Mouse (Mus musculus): ENCODE measurements at regions not wholly inside any gene's neighbourhood (a gene's known extent, or its start where the extent isn't known, plus 50 kb on each side); places are given as distances from the start of the nearest gene placed in this dataset.

- Histone ChIP-seq H3K9me3 (ENCODE audit: control insufficient read depth, low read length) (no peaks in the 10 kb centered on the region), H3K4me3 (ENCODE audit: low read length) (no peak overlapping the region), H3K4me2 (ENCODE audit: low read depth, low read length) (no peak overlapping the region), H3K4me1 (ENCODE audit: control insufficient read depth, insufficient read depth, low read length) (no peaks in the 10 kb centered on the region), H3K27ac (ENCODE audit: low read length) (no peak overlapping the region), H3K36me3 (ENCODE audit: control insufficient read depth, insufficient read depth, low read length) (no peaks in the 10 kb centered on the region), H3K27me3 (replicated peaks; ENCODE audit: control insufficient read depth, insufficient read depth, low read length) (no peaks in the 10 kb centered on the region), H3K9ac (ENCODE audit: low read depth, low read length) (no peak overlapping the region)
- ATAC-seq, result no peak
- 77% methylated on average over 7 of the region's 7 CpGs for WGBS
Measured at GRCm38 (mm10) chr8:112156656-112157055, 141.8 kb upstream of the Gm6793 start.

GRCm38 (mm10) chr8:112138924-112139323 is 124.1 kb upstream of the Gm6793 start:
- no peak overlapping the region for H3K9ac ChIP-seq (ENCODE audit: low read depth, low read length)
- H3K4me2 ChIP-seq (ENCODE audit: low read depth, low read length), result no peak overlapping the region
- H3K4me1 ChIP-seq (ENCODE audit: control insufficient read depth, insufficient read depth, low read length), result no peaks in the 10 kb centered on the region
- no peaks in the 10 kb centered on the region for H3K9me3 ChIP-seq (ENCODE audit: control insufficient read depth, low read length)
- no peak for ATAC-seq
- H3K27ac ChIP-seq (ENCODE audit: low read length), result no peak overlapping the region
- no peaks in the 10 kb centered on the region for H3K36me3 ChIP-seq (ENCODE audit: control insufficient read depth, insufficient read depth, low read length)
- no peak overlapping the region for H3K4me3 ChIP-seq (ENCODE audit: low read length)
- H3K27me3 ChIP-seq (replicated peaks; ENCODE audit: control insufficient read depth, insufficient read depth, low read length), result no peaks in the 10 kb centered on the region
- 72% methylated on average over 5 of the region's 5 CpGs for WGBS

GRCm38 (mm10) chr8:112130196-112130595 is 115.4 kb upstream of the Gm6793 start:
- 76% methylated on average over 2 of the region's 2 CpGs for WGBS
- no peak overlapping the region for H3K27ac ChIP-seq (ENCODE audit: low read length)
- no peak overlapping the region for H3K4me2 ChIP-seq (ENCODE audit: low read depth, low read length)
- H3K27me3 ChIP-seq (replicated peaks; ENCODE audit: control insufficient read depth, insufficient read depth, low read length), result no peaks in the 10 kb centered on the region
- H3K9me3 ChIP-seq (ENCODE audit: control insufficient read depth, low read length), result no peaks in the 10 kb centered on the region
- H3K36me3 ChIP-seq (ENCODE audit: control insufficient read depth, insufficient read depth, low read length), result no peaks in the 10 kb centered on the region
- H3K4me1 ChIP-seq (ENCODE audit: control insufficient read depth, insufficient read depth, low read length), result no peaks in the 10 kb centered on the region
- ATAC-seq, result no peak
- H3K4me3 ChIP-seq (ENCODE audit: low read length), result no peak overlapping the region
- H3K9ac ChIP-seq (ENCODE audit: low read depth, low read length), result no peak overlapping the region

GRCm38 (mm10) chr8:112128833-112129518 is 114.1 kb upstream of the Gm6793 start:
- Histone ChIP-seq H3K27me3 (replicated peaks; ENCODE audit: control insufficient read depth, insufficient read depth, low read length) (no peaks in the 10 kb centered on the region), H3K4me2 (ENCODE audit: low read depth, low read length) (no peak overlapping the region), H3K36me3 (ENCODE audit: control insufficient read depth, insufficient read depth, low read length) (no peaks in the 10 kb centered on the region), H3K27ac (ENCODE audit: low read length) (no peak overlapping the region), H3K9me3 (ENCODE audit: control insufficient read depth, low read length) (no peaks in the 10 kb centered on the region), H3K4me1 (ENCODE audit: control insufficient read depth, insufficient read depth, low read length) (no peaks in the 10 kb centered on the region), H3K9ac (ENCODE audit: low read depth, low read length) (no peak overlapping the region), H3K4me3 (ENCODE audit: low read length) (no peak overlapping the region)
- WGBS, result 50% methylated on average over 14 of the region's 14 CpGs
- peak; percentile 80 for ATAC-seq

GRCm38 (mm10) chr8:112111950-112112349 is 97.1 kb upstream of the Gm6793 start:
- no peak overlapping the region for H3K4me3 ChIP-seq (ENCODE audit: low read length)
- no peak for ATAC-seq
- H3K27ac ChIP-seq (ENCODE audit: low read length), result no peak overlapping the region
- no peaks in the 10 kb centered on the region for H3K36me3 ChIP-seq (ENCODE audit: control insufficient read depth, insufficient read depth, low read length)
- no peaks in the 10 kb centered on the region for H3K27me3 ChIP-seq (replicated peaks; ENCODE audit: control insufficient read depth, insufficient read depth, low read length)
- WGBS, result 63% methylated on average over 2 of the region's 2 CpGs
- no peaks in the 10 kb centered on the region for H3K4me1 ChIP-seq (ENCODE audit: control insufficient read depth, insufficient read depth, low read length)
- H3K9me3 ChIP-seq (ENCODE audit: control insufficient read depth, low read length), result no peaks in the 10 kb centered on the region
- no peak overlapping the region for H3K9ac ChIP-seq (ENCODE audit: low read depth, low read length)
- no peak overlapping the region for H3K4me2 ChIP-seq (ENCODE audit: low read depth, low read length)

GRCm38 (mm10) chr8:112097883-112098635 is 83.2 kb upstream of the Gm6793 start:
- Histone ChIP-seq H3K9ac (ENCODE audit: low read depth, low read length) (no peak overlapping the region), H3K4me3 (ENCODE audit: low read length) (no peak overlapping the region), H3K4me1 (ENCODE audit: control insufficient read depth, insufficient read depth, low read length) (no peaks in the 10 kb centered on the region), H3K4me2 (ENCODE audit: low read depth, low read length) (no peak overlapping the region), H3K27me3 (replicated peaks; ENCODE audit: control insufficient read depth, insufficient read depth, low read length) (no peaks in the 10 kb centered on the region), H3K27ac (ENCODE audit: low read length) (no peak overlapping the region), H3K9me3 (ENCODE audit: control insufficient read depth, low read length) (no peaks in the 10 kb centered on the region), H3K36me3 (ENCODE audit: control insufficient read depth, insufficient read depth, low read length) (no peaks in the 10 kb centered on the region)
- ATAC-seq, result no peak
- 84% methylated on average over 10 of the region's 10 CpGs for WGBS

GRCm38 (mm10) chr8:112094881-112095280 is 80.0 kb upstream of the Gm6793 start:
- Histone ChIP-seq H3K36me3 (ENCODE audit: control insufficient read depth, insufficient read depth, low read length) (no peaks in the 10 kb centered on the region), H3K9ac (ENCODE audit: low read depth, low read length) (no peak overlapping the region), H3K9me3 (ENCODE audit: control insufficient read depth, low read length) (no peaks in the 10 kb centered on the region), H3K4me2 (ENCODE audit: low read depth, low read length) (no peak overlapping the region), H3K4me3 (ENCODE audit: low read length) (no peak overlapping the region), H3K4me1 (ENCODE audit: control insufficient read depth, insufficient read depth, low read length) (no peaks in the 10 kb centered on the region), H3K27ac (ENCODE audit: low read length) (no peak overlapping the region), H3K27me3 (replicated peaks; ENCODE audit: control insufficient read depth, insufficient read depth, low read length) (no peaks in the 10 kb centered on the region)
- whole genome bisulfite sequencing, result 84% methylated on average over 2 of the region's 2 CpGs
- ATAC-seq, result no peak

- no peak for ATAC-seq
Measured at GRCm38 (mm10) chr8:112093554-112093953, 78.7 kb upstream of the Gm6793 start.

GRCm38 (mm10) chr8:112092831-112093230 is 78.0 kb upstream of the Gm6793 start:
- no peak for ATAC-seq

More at GRCm38 (mm10) chr8:112093554-112093953, 78.7 kb upstream of the Gm6793 start:
- no peaks in the 10 kb centered on the region for H3K4me1 ChIP-seq (ENCODE audit: control insufficient read depth, insufficient read depth, low read length)
- no peaks in the 10 kb centered on the region for H3K9me3 ChIP-seq (ENCODE audit: control insufficient read depth, low read length)
- no peak overlapping the region for H3K27ac ChIP-seq (ENCODE audit: low read length)
- H3K27me3 ChIP-seq (replicated peaks; ENCODE audit: control insufficient read depth, insufficient read depth, low read length), result no peaks in the 10 kb centered on the region
- H3K4me2 ChIP-seq (ENCODE audit: low read depth, low read length), result no peak overlapping the region
- no peak overlapping the region for H3K9ac ChIP-seq (ENCODE audit: low read depth, low read length)
- H3K36me3 ChIP-seq (ENCODE audit: control insufficient read depth, insufficient read depth, low read length), result no peaks in the 10 kb centered on the region
- H3K4me3 ChIP-seq (ENCODE audit: low read length), result no peak overlapping the region
- 57% methylated on average over 7 of the region's 7 CpGs for WGBS

More at GRCm38 (mm10) chr8:112092831-112093230, 78.0 kb upstream of the Gm6793 start:
- Histone ChIP-seq H3K27ac (ENCODE audit: low read length) (no peak overlapping the region), H3K9ac (ENCODE audit: low read depth, low read length) (no peak overlapping the region), H3K4me2 (ENCODE audit: low read depth, low read length) (no peak overlapping the region), H3K4me1 (ENCODE audit: control insufficient read depth, insufficient read depth, low read length) (no peaks in the 10 kb centered on the region), H3K4me3 (ENCODE audit: low read length) (no peak overlapping the region), H3K27me3 (replicated peaks; ENCODE audit: control insufficient read depth, insufficient read depth, low read length) (no peaks in the 10 kb centered on the region), H3K9me3 (ENCODE audit: control insufficient read depth, low read length) (no peaks in the 10 kb centered on the region), H3K36me3 (ENCODE audit: control insufficient read depth, insufficient read depth, low read length) (no peaks in the 10 kb centered on the region)
- 55% methylated on average over 3 of the region's 3 CpGs for WGBS

Measured in intestine, embryonic 16.5 days (tissue).